Mouse (Mus musculus): ENCODE results near the gene Abca9.

Abca9 gene

GRCm38 (mm10) chr11:110167459-110168251 is at the start of gene Abca9:
TSS of gene Abca9 (minus strand) at chr11:110168196.
- DNase-seq = peak; percentile 50 to 60

DNA sequence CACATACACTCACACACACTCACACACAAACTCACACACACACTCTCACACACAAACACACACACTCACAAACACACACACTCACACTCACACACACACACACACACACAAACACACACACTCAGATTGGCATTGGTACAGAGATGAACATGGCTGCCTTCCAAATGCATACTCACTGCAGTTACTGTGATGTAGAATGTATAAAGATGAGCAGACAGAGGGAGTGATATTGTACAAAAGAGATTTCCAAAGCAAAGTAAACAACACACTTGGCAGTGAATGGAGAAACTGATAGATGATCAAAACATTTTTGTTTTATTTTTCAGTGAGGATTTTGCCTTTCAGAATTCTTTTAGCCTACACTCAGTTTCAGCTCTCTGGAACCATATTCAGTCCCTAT is 49.1 kb upstream of the Abca9 start:
- DNase-seq = no peak

DNA sequence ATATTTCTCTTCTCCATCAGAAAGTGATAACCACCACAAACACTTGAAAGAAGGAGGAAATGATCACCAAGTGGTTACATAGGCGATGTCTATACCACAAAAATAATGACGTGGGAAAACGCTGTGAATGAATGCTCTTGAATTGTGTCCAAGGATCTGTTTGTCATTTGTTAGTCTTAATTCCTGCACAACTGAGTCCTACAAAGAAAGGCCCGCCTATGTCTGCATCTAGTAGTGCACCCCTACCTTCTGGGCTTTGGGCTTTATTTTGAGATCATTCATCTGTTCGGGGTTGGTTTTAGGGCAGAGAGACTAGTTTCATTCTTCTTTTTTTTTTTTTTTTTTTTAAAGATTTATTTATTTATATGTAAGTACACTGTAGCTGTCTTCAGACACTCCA is 35.9 kb upstream of the Abca9 start:
- no peak for DNase-seq

DNA sequence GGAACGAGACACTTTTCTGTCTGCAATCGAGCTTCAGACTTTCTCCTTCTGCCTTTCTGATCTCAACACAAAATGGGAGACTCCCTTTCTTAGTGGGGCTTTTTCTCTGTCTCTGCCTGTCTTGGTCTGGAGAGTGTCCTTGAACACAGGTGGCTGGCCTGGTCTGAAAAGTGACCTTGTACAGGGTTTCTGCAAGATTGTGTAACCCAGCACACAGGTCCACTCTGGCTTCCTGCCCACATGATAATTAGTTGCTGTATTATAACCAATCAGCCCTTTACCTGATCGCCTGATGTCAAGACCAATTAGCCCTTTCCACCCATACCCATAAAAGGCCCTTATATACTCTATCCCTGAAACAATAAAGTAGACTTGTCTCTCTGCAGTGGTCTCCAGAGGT is 30.9 kb upstream of the Abca9 start:
- no peak for DNase-seq

- DNase-seq = no peak
These were observed 28.7 kb upstream of the Abca9 start for GRCm38 (mm10) chr11:110196561-110197306.

DNA sequence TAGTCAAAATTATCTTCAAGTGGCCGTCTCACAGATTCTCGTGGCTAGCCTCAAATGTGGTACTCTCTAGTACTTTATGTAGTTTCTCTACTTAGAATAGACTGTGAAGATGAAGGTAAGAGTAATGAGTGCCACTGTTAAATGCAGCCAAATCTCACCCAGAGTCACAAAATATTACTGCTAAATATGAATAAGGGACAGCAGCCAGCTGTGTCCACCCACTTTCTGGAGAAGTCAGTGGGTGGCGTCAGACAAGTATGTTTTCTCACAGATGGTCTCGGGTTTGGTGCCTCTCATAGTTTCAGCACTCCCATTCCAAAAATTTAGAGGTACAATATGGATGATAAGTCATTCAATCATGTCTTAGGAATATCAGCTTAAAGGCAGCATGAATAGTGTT is 27.3 kb upstream of the Abca9 start:
- DNase-seq = no peak

- DNase-seq = no peak
These were observed 3.2 kb upstream of the Abca9 start for GRCm38 (mm10) chr11:110171212-110171611.

DNA sequence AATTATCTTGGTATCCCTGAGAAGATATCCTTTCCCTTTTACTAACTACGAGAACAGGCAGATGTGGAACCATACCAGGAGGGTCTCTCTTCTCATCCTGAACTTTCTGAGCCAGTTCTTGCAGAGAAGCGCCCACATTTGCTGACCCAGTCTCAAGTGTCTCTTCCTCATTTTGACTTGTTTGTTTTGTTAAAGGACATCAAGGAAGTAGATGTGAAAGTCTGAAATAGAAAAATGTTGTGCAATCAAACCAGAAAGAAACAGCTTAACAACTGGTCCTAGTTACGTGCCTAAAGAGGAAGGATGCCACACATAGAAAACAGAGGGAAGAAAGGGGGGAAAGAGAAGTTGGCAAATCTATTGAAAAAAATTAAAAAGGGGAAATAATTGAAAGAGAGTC is 2.2 kb downstream of the Abca9 start:
- no peak for DNase-seq

- DNase-seq = no peak
These were observed 2.6 kb downstream of the Abca9 start for GRCm38 (mm10) chr11:110165409-110165808.

DNA sequence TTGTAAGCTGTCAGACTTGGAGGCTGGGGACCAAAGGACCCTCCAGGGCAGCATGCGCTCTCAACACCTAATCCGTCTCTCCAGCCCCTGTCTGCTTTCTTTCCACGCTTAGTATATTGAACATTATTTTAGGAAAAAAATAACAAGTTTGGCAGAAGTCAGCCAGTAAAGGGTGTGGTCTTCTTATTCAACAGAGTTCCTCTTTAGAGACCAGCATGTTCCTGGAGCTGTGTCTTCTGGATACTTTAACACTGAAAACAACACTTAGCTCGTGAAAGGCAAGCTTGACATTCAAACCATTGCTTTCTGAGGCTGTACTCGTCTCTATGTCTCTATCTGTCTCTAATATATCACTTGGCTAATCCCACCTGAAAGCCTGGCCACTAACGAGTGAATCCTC is 10.9 kb downstream of the Abca9 start:
- no peak for DNase-seq

GRCm38 (mm10) chr11:110155985-110156384 is 12.0 kb downstream of the Abca9 start:
- no peak for DNase-seq

GRCm38 (mm10) chr11:110147640-110148039 is 20.4 kb downstream of the Abca9 start:
- no peak for DNase-seq

DNA sequence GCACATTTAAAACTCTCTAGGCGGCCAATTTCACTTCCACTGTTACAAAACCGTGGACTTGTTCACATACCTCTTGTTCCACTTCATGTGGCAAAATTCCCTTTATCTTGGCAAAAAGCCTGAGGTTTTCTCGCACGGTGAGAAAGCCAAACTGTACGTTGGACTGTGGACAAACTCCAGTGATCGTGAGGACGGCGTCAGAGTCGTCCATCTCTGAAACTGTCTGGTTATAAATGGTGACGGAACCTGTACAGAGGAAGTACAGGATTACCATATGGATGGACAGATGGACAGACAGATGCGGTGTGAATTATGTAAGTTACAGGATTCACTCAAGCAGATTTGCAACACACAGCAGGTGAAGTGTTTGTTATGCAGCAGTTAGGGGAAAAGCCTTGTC is 22.6 kb downstream of the Abca9 start:
- peak; percentile 8 to 38 for DNase-seq

- DNase-seq = no peak
These were observed 37.2 kb downstream of the Abca9 start for GRCm38 (mm10) chr11:110130760-110131159.

- peak; percentile 33 to 38 for DNase-seq
These were observed 56.9 kb downstream of the Abca9 start for GRCm38 (mm10) chr11:110111137-110111536.

GRCm38 (mm10) chr11:110101437-110101836 is 66.6 kb downstream of the Abca9 start:
- DNase-seq = no peak

GRCm38 (mm10) chr11:110098901-110099300 is 69.1 kb downstream of the Abca9 start:
- no peak for DNase-seq

- no peak for DNase-seq
These were observed 70.5 kb downstream of the Abca9 start for GRCm38 (mm10) chr11:110097465-110097864.

DNA sequence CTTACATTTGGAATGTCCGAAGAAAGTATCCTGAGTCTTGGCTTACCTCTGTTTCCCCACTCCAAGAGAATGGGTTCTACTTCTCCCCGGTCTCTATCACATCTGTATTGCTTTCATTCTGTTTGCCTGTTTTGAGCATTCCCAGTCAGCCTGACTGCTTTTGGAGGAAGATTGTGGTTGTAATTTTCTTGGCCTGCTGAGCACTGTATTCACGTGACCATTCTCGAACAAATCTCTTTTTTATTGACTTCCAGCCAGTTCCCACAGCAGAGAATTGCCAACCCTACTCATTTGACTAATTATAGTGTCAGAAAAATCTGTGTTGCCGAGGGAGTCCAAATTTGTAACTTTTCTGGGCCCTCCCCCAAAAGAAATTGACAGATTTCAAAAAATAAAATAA is 72.1 kb downstream of the Abca9 start, which contains the start of gene Abca8a:
Gene Abca8a, minus strand, starts transcription at position 121 of the 400 bp plus-strand sequence.
- peak in 1 of 2 experiments; percentile 1 for DNase-seq

GRCm38 (mm10) chr11:110094846-110095380 is 73.1 kb downstream of the Abca9 start:
- DNase-seq = no peak

GRCm38 (mm10) chr11:110094236-110094635 is 73.8 kb downstream of the Abca9 start:
- DNase-seq = peak; percentile 15 to 19

GRCm38 (mm10) chr11:110091328-110091727 is 76.7 kb downstream of the Abca9 start:
- no peak for DNase-seq

- DNase-seq = no peak
These were observed 95.8 kb downstream of the Abca9 start for GRCm38 (mm10) chr11:110072158-110072557.

- DNase-seq = no peak
These were observed 107.0 kb downstream of the Abca9 start for GRCm38 (mm10) chr11:110061032-110061431.

Data from cerebellum, postnatal 14 days (tissue).